Mouse (Mus musculus): ENCODE data around the gene Sgk1. TPM values are rescaled to one million over a fixed set of nuclear protein-coding genes. Genes with fewer than 3 reads are reported as not detected.

The Sgk1 gene
- total RNA-seq, 1 experiment = 217 TPM

GRCm38 (mm10) chr10:21922716-21923350, 40.8 kb downstream of the Sgk1 start:
- Histone ChIP-seq H3K9me3 (ENCODE audit: control insufficient read depth, insufficient read depth, low read depth, low read length) (no peaks in the 10 kb centered on the region), H3K27ac (ENCODE audit: insufficient read depth, low read depth, low read length, poor library complexity, severe bottlenecking) (no peak overlapping the region), H3K36me3 (ENCODE audit: control insufficient read depth, insufficient read depth, low read length, poor library complexity, severe bottlenecking) (no peaks in the 10 kb centered on the region), H3K4me3 (ENCODE audit: insufficient read depth in 1 of 2, low read depth in 1 of 2, low read length in 2 of 2, poor library complexity in 1 of 2, severe bottlenecking in 1 of 2) (peak overlapping the region in 1 of 2 experiments; percentile 56; a peak in 2 of 4 replicates), H3K9ac (ENCODE audit: insufficient read depth, low read depth, low read length, poor library complexity, severe bottlenecking) (no peak overlapping the region), H3K4me1 (ENCODE audit: control insufficient read depth in 2 of 2, insufficient read depth in 2 of 2, low read length in 2 of 2, poor library complexity in 1 of 2) (peaks cover 27 to 40% of the 10 kb centered on the region in 2 experiments)
- no peak for TF ChIP-seq ZC3H11A (IDR thresholded peaks at IDR 0.05; ENCODE audit: borderline replicate concordance, low read depth, low read length)
- TF ChIP-seq MAFK (IDR thresholded peaks at IDR 0.05; ENCODE audit: insufficient read depth, low read depth, low read length) = no peak
- no peak for TF ChIP-seq CHD2 (IDR thresholded peaks at IDR 0.05; ENCODE audit: low read depth, low read length)
- no peak for TF ChIP-seq ZNF384 (IDR thresholded peaks at IDR 0.05; ENCODE audit: low read depth, low read length)
- no peak for TF ChIP-seq HCFC1 (IDR thresholded peaks at IDR 0.05; ENCODE audit: borderline replicate concordance, insufficient read depth, low read length)
- DNase-seq (ENCODE audit: low read depth, low spot score) = no peak
- in situ Hi-C loops (cut with MboI; ENCODE audit: low sequenced_read_pairs in 2 of 2, unreplicated experiment in 2 of 2) = no loop called here

DNA sequence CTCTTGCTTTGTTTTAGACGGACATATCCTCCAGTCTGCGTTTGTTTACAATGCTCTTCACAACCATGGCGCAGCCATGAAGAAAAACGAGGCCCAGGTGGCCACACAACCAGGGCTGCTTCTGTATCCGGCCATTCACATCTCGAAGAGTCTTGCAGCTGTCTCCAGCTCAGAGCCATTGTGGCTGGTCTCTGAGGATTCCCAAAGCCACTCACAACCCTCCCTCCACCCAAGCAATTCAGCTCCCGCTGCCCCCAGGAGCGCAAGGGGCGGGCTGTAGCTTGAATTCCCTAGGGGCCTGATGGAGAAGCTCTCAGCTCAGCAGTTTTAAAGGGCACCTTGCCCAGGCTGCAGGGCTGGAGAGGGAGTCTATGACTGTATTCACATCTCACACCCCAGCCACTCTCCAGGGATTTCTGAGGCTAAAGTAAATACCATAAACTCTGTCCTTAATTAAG, 41.5 kb downstream of the Sgk1 start:
- H3K4me3 ChIP-seq (ENCODE audit: insufficient read depth in 1 of 2, low read depth in 1 of 2, low read length in 2 of 2, poor library complexity in 1 of 2, severe bottlenecking in 1 of 2) = peak overlapping the region; percentile 14 to 56; a peak in 3 of 4 replicates
- in situ Hi-C loops (cut with MboI; ENCODE audit: low sequenced_read_pairs in 2 of 2, unreplicated experiment in 2 of 2) = no loop called here
- no peaks in the 10 kb centered on the region for H3K9me3 ChIP-seq (ENCODE audit: control insufficient read depth, insufficient read depth, low read depth, low read length)
- TF ChIP-seq CHD2 (IDR thresholded peaks at IDR 0.05; ENCODE audit: low read depth, low read length) (no peak), MAFK (IDR thresholded peaks at IDR 0.05; ENCODE audit: insufficient read depth, low read depth, low read length) (peak; percentile 72)
- no peak overlapping the region for H3K27ac ChIP-seq (ENCODE audit: insufficient read depth, low read depth, low read length, poor library complexity, severe bottlenecking)
- peaks cover 24 to 38% of the 10 kb centered on the region in 2 experiments for H3K4me1 ChIP-seq (ENCODE audit: control insufficient read depth in 2 of 2, insufficient read depth in 2 of 2, low read length in 2 of 2, poor library complexity in 1 of 2)
- no peak for DNase-seq (ENCODE audit: low read depth, low spot score)
- H3K9ac ChIP-seq (ENCODE audit: insufficient read depth, low read depth, low read length, poor library complexity, severe bottlenecking) = no peak overlapping the region; the same call in 1 of the 2 replicates
- H3K36me3 ChIP-seq (ENCODE audit: control insufficient read depth, insufficient read depth, low read length, poor library complexity, severe bottlenecking) = no peaks in the 10 kb centered on the region

DNA sequence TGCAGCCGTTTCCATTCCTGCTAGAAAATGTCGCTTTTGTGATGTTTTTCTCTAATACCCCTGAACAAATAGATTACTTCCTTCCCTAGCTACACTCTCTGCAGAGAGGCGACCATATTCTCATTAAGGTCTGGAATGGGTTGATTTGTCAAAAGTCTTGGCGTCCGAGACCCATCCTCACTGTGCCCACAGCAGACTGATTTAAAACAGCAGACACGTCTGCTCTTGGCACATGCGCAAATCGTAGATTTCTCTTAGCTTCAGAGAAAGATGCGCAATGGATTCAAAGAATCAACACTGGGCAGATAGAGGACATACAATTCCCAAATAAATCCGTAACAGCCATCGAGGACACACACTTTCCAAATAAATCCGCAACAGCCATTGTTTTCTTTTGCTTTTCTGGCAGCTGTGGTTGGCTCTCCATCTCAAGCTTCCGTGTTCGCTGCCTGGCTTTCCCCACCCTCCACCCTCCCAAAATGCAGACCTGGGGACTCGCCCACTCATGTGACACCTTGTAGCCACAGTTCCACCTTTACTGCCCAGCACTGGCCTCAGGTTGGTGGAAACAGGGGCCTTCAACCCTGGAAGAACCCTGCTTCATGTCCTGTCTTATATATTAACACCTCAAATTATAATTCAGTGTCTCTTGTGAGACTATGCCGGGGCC, 42.2 kb downstream of the Sgk1 start:
- Histone ChIP-seq H3K9ac (ENCODE audit: insufficient read depth, low read depth, low read length, poor library complexity, severe bottlenecking) (no peak overlapping the region; the same call in 1 of the 2 replicates), H3K36me3 (ENCODE audit: control insufficient read depth, insufficient read depth, low read length, poor library complexity, severe bottlenecking) (no peaks in the 10 kb centered on the region), H3K4me3 (ENCODE audit: insufficient read depth in 1 of 2, low read depth in 1 of 2, low read length in 2 of 2, poor library complexity in 1 of 2, severe bottlenecking in 1 of 2) (peak overlapping the region in 1 of 2 experiments; percentile 56; a peak in 1 of 4 replicates), H3K27ac (ENCODE audit: insufficient read depth, low read depth, low read length, poor library complexity, severe bottlenecking) (no peak overlapping the region), H3K4me1 (ENCODE audit: control insufficient read depth in 2 of 2, insufficient read depth in 2 of 2, low read length in 2 of 2, poor library complexity in 1 of 2) (peaks cover 19 to 32% of the 10 kb centered on the region in 2 experiments), H3K9me3 (ENCODE audit: control insufficient read depth, insufficient read depth, low read depth, low read length) (no peaks in the 10 kb centered on the region)
- in situ Hi-C loops (cut with MboI; ENCODE audit: low sequenced_read_pairs in 2 of 2, unreplicated experiment in 2 of 2) = no loop called here
- TF ChIP-seq HCFC1 (IDR thresholded peaks at IDR 0.05; ENCODE audit: borderline replicate concordance, insufficient read depth, low read length) (no peak), MAFK (IDR thresholded peaks at IDR 0.05; ENCODE audit: insufficient read depth, low read depth, low read length) (no peak), CHD2 (IDR thresholded peaks at IDR 0.05; ENCODE audit: low read depth, low read length) (no peak), ZC3H11A (IDR thresholded peaks at IDR 0.05; ENCODE audit: borderline replicate concordance, low read depth, low read length) (no peak), ZNF384 (IDR thresholded peaks at IDR 0.05; ENCODE audit: low read depth, low read length) (no peak)
- no peak for DNase-seq (ENCODE audit: low read depth, low spot score)

DNA sequence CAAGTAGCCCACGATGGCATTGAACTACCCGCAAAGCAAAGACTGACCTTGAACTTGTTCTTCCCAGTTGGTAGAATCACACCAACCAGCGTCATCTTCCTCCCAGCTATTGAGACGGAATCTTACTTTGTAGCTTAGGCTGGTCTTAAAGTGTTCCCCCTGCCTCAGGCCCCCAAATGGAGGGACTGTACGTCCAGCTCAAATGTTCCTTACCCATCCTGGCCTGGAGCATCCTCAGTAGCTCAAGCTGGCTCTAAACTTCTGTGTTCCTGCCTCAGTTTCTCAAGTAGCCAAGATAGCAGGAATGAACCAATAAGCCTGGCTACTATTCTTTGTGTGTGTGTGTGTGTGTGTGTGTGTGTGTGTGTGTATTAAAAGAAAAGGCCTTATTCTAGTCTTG, 45.0 kb downstream of the Sgk1 start:
- Histone ChIP-seq H3K9ac (ENCODE audit: insufficient read depth, low read depth, low read length, poor library complexity, severe bottlenecking) (no peak overlapping the region), H3K4me1 (ENCODE audit: control insufficient read depth in 2 of 2, insufficient read depth in 2 of 2, low read length in 2 of 2, poor library complexity in 1 of 2) (peaks cover 10 to 15% of the 10 kb centered on the region in 2 experiments), H3K9me3 (ENCODE audit: control insufficient read depth, insufficient read depth, low read depth, low read length) (no peaks in the 10 kb centered on the region), H3K4me3 (ENCODE audit: insufficient read depth in 1 of 2, low read depth in 1 of 2, low read length in 2 of 2, poor library complexity in 1 of 2, severe bottlenecking in 1 of 2) (no peak overlapping the region), H3K36me3 (ENCODE audit: control insufficient read depth, insufficient read depth, low read length, poor library complexity, severe bottlenecking) (no peaks in the 10 kb centered on the region), H3K27ac (ENCODE audit: insufficient read depth, low read depth, low read length, poor library complexity, severe bottlenecking) (no peak overlapping the region)
- no peak for TF ChIP-seq ZNF384 (IDR thresholded peaks at IDR 0.05; ENCODE audit: low read depth, low read length)
- no peak for TF ChIP-seq HCFC1 (IDR thresholded peaks at IDR 0.05; ENCODE audit: borderline replicate concordance, insufficient read depth, low read length)
- TF ChIP-seq ZC3H11A (IDR thresholded peaks at IDR 0.05; ENCODE audit: borderline replicate concordance, low read depth, low read length) = no peak
- TF ChIP-seq CHD2 (IDR thresholded peaks at IDR 0.05; ENCODE audit: low read depth, low read length) = no peak
- no peak for TF ChIP-seq MAFK (IDR thresholded peaks at IDR 0.05; ENCODE audit: insufficient read depth, low read depth, low read length)
- in situ Hi-C loops (cut with MboI; ENCODE audit: low sequenced_read_pairs in 2 of 2, unreplicated experiment in 2 of 2) = no loop called here
- DNase-seq (ENCODE audit: low read depth, low spot score) = no peak

All from ES-E14 (cell line).